Mouse (Mus musculus) spleen, adult 2 months (tissue): ENCODE measurements around the gene Amotl1. TPM values are rescaled to one million over a fixed set of nuclear protein-coding genes. Genes with fewer than 3 reads are reported as not detected.
A peak's percentile ranks its signal among the peaks of the same experiment; 100 is the strongest.

ENCODE experiments used
- DNase-seq, 2 experiments: peaks; one replicate each; pipeline versions ENCODE4 v3.0.0 to v3.0.0-alpha.2; 2012 to 2021; ENCODE audit warnings: low spot score in 2 of 2, low read depth in 1 of 2
- H3K27ac ChIP-seq: fragments of 200-500 bp; 2 replicates; pipeline ENCODE4 v1.5.1; 2012; ENCODE audit warnings: low read length, inconsistent platforms; ENCODE audit not compliant: insufficient read depth
- H3K27me3 ChIP-seq: fragments of 200-500 bp; 2 replicates; pipeline ENCODE4 v1.6.1; 2012; ENCODE audit warnings: mild to moderate bottlenecking, moderate library complexity, low read length, inconsistent platforms; ENCODE audit not compliant: control insufficient read depth, insufficient read depth
- H3K36me3 ChIP-seq: fragments of 200-500 bp; 2 replicates; pipeline ENCODE4 v1.6.1; 2012; ENCODE audit warnings: mild to moderate bottlenecking, low read length, inconsistent platforms; ENCODE audit not compliant: control insufficient read depth, insufficient read depth
- H3K4me1 ChIP-seq: fragments of 200-500 bp; 2 replicates; pipeline ENCODE4 v1.6.1; 2011; ENCODE audit warnings: inconsistent platforms; ENCODE audit not compliant: control insufficient read depth, insufficient read depth, insufficient read length
- H3K4me3 ChIP-seq: fragments of 200-500 bp; 2 replicates; pipeline ENCODE4 v1.5.1; 2011; ENCODE audit warnings: mild to moderate bottlenecking, inconsistent platforms; ENCODE audit not compliant: insufficient read depth, insufficient read length; ENCODE audit errors: extremely low read depth
- CTCF ChIP-seq: fragments of 200-500 bp; IDR thresholded peaks from 2 replicates; pipeline ENCODE4 v1.5.1; 2011; ENCODE audit warnings: mild to moderate bottlenecking, inconsistent platforms; ENCODE audit not compliant: insufficient read depth, insufficient read length, insufficient replicate concordance; ENCODE audit errors: extremely low read depth
- POLR2A ChIP-seq: fragments of 200-500 bp; IDR thresholded peaks from 2 replicates; pipeline ENCODE4 v1.6.1; 2011; ENCODE audit warnings: low read depth, low read length, inconsistent platforms
- WGBS: fragments of 180-500 bp; shearing (Covaris S2); methylation state at CpG from one replicate; pipeline ENCODE4 v1.1.7; 2018; 5-methylcytosine and 5-hydroxymethylcytosine counted together
- polyA plus RNA-seq: library from polyadenylated mRNA; depleted of rRNA; stranded (reverse); fragments of >200 nt; gene quantifications from 2 replicates; pipeline ENCODE4 v1.2.3, GENCODE M21; 2012

Amotl1 gene
- polyA plus RNA-seq, 1 experiment: 6.7 TPM

DNA sequence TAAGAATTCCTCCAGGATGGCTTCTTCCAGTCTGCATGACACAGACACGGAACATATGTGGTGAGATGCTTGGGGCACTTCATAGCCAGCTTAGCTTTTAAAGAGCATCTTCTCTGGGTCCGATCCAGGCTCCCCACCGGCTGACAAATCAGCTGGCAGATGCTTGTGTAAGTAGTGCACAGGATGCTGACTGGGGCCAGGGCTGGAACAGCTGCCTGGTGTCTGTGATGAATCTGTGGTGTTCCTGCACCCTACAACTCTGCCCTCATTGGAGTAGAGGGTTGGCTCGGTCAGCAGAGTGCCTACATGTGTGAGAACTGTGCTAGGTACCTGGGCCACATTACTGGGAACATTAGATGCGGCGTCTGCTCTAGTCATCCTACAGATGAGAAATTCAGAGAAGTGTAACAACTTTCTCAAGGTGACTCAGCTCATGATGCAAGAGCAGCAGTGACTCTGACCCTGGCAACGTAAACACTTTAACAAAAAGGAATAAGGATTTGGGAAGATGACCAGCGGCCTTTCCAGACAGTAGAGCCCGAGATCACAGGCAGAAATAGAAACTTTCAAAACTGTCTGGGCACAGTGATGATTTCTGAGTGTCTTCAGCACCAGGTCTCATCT lies 109.9 kb downstream of the Amotl1 start:
- TF ChIP-seq POLR2A (no peak), CTCF (no peak)
- H3K4me3 ChIP-seq: no peak overlapping the region
- H3K27me3 ChIP-seq: no peaks in the 10 kb centered on the region
- H3K36me3 ChIP-seq: no peaks in the 10 kb centered on the region
- no peaks in the 10 kb centered on the region for H3K4me1 ChIP-seq
- DNase-seq: no peak
- H3K27ac ChIP-seq: no peak overlapping the region
- WGBS: 86% methylated on average over 9 of the region's 9 CpGs

DNA sequence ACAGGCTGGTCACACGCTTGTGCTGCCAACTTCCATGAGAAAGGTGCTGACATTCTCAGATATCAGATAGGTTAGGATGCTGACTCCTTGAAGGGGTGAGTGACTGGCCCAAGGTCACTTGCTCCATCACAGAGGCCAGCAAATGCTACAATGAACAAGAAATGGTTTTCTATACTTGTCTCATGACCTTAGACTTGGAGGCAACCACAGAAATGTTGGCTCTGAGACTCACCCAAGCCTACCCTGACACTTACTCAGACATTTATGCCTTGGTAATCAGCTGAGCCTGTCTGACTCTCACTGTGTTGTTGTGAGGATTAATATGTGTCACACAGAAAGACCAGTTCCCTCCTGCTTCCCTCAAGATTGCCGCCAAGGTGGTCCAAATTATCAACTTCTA lies 111.2 kb downstream of the Amotl1 start:
- 84% methylated on average over 2 of the region's 2 CpGs for WGBS
- H3K27ac ChIP-seq: no peak overlapping the region
- no peak overlapping the region for H3K4me3 ChIP-seq
- no peaks in the 10 kb centered on the region for H3K27me3 ChIP-seq
- no peak for DNase-seq
- H3K4me1 ChIP-seq: no peaks in the 10 kb centered on the region
- H3K36me3 ChIP-seq: no peaks in the 10 kb centered on the region
- TF ChIP-seq CTCF (no peak), POLR2A (no peak)

DNA sequence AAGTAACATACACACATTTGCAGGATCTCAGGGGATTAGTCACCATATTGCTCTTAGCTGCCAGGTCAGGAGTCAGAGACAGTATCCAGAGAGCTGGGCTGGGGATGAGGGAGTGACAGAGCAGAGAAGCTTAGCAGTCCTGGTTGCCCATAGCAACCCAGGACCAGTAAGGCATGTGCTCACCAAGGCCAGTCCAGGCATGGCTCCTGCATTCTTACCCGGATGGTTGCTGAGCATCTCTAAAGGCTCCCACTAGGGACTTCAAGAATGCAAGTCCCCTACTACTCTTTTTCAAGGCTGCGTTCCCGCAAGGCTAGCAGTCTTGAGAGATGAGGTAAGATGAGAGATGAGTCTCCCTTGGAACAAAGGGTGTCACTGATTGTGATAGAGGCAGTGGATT lies 112.6 kb downstream of the Amotl1 start:
- 85% methylated on average over 3 of the region's 3 CpGs for whole genome bisulfite sequencing

DNA sequence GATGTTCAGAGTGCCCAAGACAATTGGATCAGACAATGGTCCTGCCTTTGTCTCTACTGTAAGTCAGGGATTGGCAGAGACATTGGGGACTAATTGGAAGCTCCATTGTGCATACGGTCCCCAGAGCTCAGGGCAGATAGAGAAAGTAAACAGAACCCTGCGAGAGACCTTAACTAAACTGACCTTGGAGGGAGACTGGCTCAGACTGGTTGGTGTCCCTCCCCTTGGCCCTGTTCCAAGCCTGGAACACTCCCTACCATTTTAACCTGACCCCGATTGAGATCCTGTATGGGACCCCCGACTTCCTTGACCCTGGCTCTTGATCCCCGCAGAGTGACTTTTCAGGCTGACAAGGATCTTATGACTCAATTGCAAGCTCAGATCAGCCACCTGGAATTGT lies 114.9 kb downstream of the Amotl1 start:
- Histone ChIP-seq H3K4me3 (no peak overlapping the region), H3K27ac (no peak overlapping the region), H3K27me3 (no peaks in the 10 kb centered on the region), H3K4me1 (no peaks in the 10 kb centered on the region), H3K36me3 (no peaks in the 10 kb centered on the region)
- WGBS: 95% methylated on average over 5 of the region's 5 CpGs
- no peak for DNase-seq
- no peak for TF ChIP-seq CTCF
- no peak for TF ChIP-seq POLR2A

More for the DNA sequence above, 112.6 kb downstream of the Amotl1 start:
- H3K36me3 ChIP-seq: no peaks in the 10 kb centered on the region
- TF ChIP-seq POLR2A (no peak), CTCF (no peak)
- H3K27ac ChIP-seq: no peak overlapping the region
- no peaks in the 10 kb centered on the region for H3K27me3 ChIP-seq
- no peak overlapping the region for H3K4me3 ChIP-seq
- no peaks in the 10 kb centered on the region for H3K4me1 ChIP-seq
- DNase-seq: no peak

DNA sequence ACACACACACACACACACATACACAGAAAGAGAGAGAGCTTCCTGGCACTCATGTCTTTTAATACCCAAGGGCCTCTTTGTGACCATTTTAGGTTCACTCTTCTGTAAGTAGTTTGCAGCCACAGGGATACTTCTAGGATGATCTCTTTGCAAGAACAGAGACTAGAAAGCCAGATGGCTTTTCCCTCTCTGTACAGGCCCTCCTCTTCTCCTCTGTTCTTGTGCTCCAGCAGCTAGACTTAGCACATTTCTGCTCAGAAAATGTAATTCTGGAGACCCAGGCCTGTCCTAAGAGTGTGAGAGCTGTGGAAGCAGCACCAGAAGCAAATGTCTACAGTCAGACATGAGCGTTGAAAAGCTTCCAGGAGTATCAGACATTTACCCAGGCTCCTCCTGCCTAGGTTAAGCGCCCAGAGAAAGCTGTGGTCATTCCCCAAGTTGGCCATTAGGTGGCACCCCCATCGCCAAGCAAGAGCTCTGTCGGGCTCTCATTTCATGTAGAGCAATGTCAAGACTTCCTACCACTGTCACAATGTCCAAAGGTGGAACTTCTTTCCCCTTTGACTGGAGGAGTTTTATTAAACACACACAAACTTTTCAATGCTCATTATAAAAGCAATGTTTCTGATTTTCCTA lies 121.3 kb downstream of the Amotl1 start:
- no peaks in the 10 kb centered on the region for H3K27me3 ChIP-seq
- DNase-seq: peak; percentile 15 to 63
- no peak overlapping the region for H3K4me3 ChIP-seq
- no peak overlapping the region for H3K27ac ChIP-seq
- 2% methylated on average over 4 of the region's 4 CpGs for WGBS
- H3K36me3 ChIP-seq: no peaks in the 10 kb centered on the region
- TF ChIP-seq POLR2A: no peak
- peak; percentile 71; the same call in 1 of the 2 replicates for TF ChIP-seq CTCF
- H3K4me1 ChIP-seq: no peaks in the 10 kb centered on the region

DNA sequence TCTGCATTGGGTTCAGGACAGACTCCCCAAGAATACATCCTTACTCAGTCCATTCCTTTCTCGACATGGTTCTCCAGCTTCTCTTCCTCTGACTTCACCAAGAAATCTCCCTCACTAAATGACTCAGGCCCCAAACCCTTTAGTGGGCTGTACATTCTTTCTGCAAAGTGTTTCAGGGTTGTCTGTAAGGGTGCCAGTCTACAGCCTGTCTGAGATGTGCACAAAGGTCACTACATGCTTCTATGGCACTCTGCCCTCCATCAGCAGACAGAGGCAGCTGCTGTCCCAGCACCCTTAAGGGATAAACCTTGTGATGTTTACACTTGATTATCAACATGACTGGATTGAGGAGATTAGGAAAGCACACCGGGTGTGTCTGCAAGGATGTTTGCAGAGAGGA lies 123.2 kb downstream of the Amotl1 start:
- DNase-seq: no peak
- WGBS: 56% methylated on average over 2 of the region's 2 CpGs
- TF ChIP-seq POLR2A (no peak), CTCF (no peak)
- Histone ChIP-seq H3K36me3 (no peaks in the 10 kb centered on the region), H3K27me3 (no peaks in the 10 kb centered on the region), H3K27ac (no peak overlapping the region), H3K4me3 (no peak overlapping the region), H3K4me1 (no peaks in the 10 kb centered on the region)
